Mouse (Mus musculus): Measurements from ENCODE around the gene Olfr288. TPM values are rescaled to one million over a fixed set of nuclear protein-coding genes. Genes with fewer than 3 reads are reported as not detected.
A peak's percentile ranks its signal among the peaks of the same experiment; 100 is the strongest.

Gene Olfr288
- total RNA-seq, 2 experiments from 2014 or later, result not detected

DNA sequence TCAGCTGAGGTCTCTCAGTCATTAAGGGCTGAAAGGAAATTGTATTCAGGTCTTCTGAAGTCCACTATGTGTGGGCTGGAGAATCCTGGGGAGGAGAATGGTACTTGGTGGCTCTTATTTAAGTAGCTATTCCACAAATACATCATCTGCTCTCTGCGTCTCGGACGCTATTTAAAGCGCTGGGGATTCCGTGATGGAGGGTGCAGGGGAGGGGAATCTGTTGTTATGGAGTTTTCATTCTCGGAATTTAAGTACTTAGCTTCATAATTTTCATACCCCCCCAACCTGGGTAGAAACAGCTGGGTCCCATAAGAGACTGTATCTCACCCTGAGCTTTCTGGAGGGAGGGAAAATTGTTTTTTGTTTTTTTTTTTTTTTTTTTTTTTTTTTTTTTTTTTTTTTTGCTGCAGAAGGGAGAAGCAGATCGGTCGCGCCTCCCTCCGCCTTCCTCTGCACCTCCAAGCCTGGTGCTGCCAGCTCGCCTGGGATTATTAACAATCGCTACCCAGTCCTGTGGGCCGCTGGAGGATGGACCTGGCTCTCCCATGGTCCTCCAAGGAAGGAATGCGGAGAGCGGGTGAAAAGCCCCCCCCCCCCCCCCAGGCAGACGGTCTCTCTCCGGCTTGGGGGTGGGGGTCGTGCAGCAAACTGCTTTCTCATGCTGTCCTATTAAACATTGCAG, 28.2 kb downstream of the Olfr288 start, which contains the start of gene Ccdc184:
Gene Ccdc184, plus strand, starts transcription at position 196 of the 682 bp plus-strand sequence.
- no peak for DNase-seq (ENCODE audit: low spot score in 2 of 2)

- no peak for DNase-seq (ENCODE audit: low spot score in 2 of 2)
These were observed 29.8 kb downstream of the Olfr288 start, which contains the start of gene Asb8 for GRCm38 (mm10) chr15:98165525-98165924. TSS of gene Asb8 (minus strand) at chr15:98165625.

DNA sequence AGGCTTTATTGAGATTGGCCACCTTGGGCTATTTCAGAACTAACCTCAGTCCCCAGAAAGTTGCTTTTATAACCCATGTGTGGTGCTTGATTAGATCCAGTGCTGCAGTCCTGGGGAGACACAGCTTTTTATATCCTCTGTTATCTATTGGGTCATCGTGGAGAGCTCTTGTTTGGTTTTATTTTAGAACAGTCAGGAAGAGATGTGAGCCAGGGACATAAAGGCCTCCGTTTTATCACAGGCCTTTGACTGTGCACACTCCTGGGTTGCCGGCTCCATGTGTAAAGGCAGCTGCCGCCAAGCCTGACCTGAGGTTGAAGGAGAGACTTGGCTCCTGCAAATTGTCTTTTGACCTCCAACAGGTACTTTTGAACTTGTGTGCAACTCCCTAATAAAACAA, 32.8 kb downstream of the Olfr288 start:
- DNase-seq (ENCODE audit: low spot score in 2 of 2), result no peak

GRCm38 (mm10) chr15:98161026-98161805, 34.1 kb downstream of the Olfr288 start:
- DNase-seq (ENCODE audit: low spot score in 2 of 2), result no peak

- no peak for DNase-seq (ENCODE audit: low spot score in 2 of 2)
These were observed 38.1 kb downstream of the Olfr288 start for GRCm38 (mm10) chr15:98157253-98157652.

DNA sequence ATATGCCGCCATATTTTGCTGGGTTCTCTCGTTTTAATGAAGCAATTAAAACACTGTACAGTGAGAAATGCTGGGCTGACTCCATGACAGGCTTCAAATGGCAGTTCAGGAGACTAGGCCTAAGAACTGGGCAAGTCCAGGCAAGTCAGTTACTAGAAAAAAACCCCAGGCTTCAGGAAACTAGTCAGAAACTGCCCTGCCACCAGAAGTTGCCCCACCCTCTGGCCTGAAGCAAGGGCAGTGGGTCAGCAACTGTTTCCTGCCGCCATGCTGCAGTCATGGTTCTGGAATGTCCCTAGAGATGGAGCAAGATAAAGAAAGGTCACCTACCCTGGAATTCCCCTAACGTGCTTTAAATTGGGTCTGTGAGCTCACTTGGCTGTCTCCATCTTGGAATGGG, 39.4 kb downstream of the Olfr288 start:
- DNase-seq (ENCODE audit: low spot score in 2 of 2), result no peak

GRCm38 (mm10) chr15:98155272-98155671, 40.1 kb downstream of the Olfr288 start:
- no peak for DNase-seq (ENCODE audit: low spot score in 2 of 2)

DNA sequence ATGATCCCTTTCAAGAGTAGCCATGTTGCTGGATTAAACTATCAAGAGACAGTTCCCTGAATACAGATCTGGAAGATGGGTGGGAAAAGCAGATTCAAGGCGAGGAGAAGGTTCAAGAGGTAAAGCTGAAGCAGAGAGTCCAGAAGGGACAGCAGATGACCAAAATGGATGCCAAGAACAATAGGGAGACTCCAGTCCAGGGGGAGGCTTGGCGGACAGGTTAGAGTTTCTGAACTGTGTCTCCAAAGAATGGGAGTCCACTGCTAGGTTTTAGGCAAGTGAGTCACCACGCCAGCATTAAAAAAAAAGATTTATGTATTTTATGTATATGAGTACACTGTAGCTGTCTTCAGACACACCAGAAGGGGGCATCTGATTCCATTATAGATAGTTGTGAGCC, 40.7 kb downstream of the Olfr288 start:
- no peak for DNase-seq (ENCODE audit: low spot score in 2 of 2)

DNA sequence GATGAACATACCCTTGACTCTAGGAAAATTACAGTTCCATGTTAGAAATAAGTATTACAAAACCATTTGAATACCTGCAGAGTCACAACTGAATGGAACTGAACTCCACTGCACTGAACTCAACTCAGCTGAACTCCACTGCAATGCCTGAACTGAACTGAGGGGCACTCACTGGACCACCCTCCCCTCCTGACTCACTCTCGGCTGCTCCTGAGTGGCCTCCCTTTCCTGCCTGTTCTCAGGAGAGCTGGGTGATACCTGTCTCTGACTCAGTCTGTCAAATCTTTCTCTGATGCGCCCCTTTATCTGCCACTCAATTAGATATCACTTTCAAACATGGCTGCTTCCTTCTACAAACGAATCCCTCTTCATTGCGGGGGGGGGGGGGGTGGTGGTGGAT, 41.2 kb downstream of the Olfr288 start:
- no peak for DNase-seq (ENCODE audit: low spot score in 2 of 2)

GRCm38 (mm10) chr15:98153625-98154024, 41.7 kb downstream of the Olfr288 start:
- DNase-seq (ENCODE audit: low spot score in 2 of 2), result no peak

DNA sequence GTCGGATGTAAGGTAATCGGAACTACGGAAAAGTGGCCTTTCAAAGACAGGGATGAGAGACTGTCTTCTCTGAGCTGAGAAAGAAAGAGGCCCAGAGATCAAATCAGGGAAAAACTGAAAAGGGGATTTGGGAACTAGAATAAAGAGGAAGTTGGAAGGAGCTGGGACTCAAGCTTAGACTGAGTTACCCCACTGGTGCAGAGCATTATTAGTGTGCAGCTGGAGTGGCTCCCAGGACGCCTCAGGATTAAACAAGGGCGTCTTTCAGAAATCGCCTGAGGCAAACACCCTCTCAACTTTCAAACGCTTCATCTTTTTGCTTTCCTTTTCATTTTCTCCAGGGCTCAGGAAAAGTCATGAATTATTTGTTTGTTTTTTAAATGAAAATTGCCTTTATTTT, 42.4 kb downstream of the Olfr288 start:
- no peak for DNase-seq (ENCODE audit: low spot score in 2 of 2)

DNA sequence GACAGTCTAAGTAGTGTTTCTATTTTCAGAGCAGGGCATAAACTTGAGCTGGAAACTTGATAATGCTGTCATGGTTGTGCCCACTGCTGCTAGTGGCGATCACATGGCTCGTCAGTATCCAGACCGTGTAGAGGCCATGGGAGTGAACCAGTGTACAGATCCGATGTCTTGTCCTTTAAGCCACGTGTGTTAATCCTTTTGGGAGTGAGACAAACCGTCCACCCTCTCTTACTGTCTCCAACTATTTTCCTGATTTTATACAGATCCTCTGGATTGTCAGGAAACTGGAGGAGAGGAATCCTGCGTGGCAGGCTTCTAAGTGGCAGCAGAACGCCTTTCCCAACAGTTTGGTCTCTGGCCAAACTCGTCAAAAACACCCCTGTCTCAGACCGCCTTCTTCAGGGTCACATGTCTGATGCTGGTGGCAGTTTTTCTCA, 46.2 kb downstream of the Olfr288 start:
- DNase-seq (ENCODE audit: low spot score in 2 of 2), result no peak

DNA sequence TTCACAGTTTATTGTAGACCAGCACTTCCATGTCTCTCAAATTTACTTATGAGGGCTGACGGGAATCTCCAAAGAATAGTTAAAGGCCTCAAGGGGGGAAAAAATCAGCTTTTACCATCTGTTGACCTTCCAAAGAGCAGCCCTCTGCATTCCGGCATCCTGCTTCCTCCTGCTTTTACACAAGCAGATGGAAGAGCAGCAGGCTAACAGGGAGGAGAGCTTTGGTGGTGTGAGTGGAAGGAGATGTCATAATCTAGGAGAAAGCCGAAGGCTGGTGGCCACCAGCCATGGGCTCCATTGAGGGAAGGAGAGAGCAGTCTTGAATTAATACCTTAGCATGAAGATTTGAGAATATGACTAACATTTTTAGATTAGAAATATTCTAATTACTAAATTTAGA, 47.0 kb downstream of the Olfr288 start:
- DNase-seq (ENCODE audit: low spot score in 2 of 2), result no peak

DNA sequence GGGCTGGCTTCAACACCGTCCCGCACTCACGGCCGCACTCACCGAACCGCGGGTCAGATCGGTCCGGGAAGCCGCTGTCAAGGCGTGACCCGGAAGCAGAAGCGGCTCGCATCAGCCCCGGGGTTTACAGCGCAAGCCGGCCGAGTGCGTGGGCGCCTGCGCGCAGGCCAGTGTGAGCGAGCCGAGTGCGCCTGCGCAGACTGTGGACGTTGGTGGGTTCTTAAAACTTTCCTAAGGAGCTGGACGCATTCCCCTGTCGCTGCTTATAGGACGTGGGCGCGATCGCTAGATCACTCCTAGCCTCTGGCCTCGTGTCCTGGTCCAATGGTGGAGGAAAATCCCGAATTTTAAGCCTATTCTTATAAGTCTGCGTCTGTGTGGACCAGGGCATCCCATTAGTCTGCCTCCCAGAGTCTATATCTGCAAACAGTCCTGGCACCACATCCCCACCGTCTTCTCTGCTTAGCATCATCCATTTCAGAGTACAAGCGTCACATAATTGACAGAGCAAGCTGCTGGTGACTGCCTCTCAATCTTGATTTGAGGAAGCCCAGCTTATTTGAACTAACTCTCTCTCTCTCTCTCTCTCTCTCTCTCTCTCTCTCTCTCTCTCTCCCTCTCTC, 49.7 kb downstream of the Olfr288 start:
- peak; percentile 91 to 93 for DNase-seq (ENCODE audit: low spot score in 2 of 2)

GRCm38 (mm10) chr15:98144861-98145507, 50.4 kb downstream of the Olfr288 start:
- no peak for DNase-seq (ENCODE audit: low spot score in 2 of 2)

DNA sequence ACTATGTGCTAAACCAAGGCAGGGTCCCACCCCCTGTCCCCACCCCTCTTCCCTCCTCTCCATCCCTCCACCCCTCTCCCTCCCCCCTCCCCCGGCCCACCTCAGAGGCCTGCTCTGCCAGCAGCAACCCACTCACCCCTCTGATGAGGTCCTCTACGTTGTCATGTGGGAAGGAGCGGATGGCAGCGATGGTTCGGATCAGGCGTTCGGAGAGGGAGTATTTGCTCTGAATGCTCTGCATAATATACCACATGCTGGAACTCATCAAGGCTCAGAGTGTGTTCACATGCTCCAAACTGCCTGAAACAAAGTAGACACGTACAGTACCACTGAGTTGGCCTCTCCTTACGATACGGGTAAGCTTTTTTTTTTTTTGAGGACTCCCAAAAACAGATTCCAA, 52.8 kb downstream of the Olfr288 start:
- DNase-seq (ENCODE audit: low spot score in 2 of 2), result no peak

DNA sequence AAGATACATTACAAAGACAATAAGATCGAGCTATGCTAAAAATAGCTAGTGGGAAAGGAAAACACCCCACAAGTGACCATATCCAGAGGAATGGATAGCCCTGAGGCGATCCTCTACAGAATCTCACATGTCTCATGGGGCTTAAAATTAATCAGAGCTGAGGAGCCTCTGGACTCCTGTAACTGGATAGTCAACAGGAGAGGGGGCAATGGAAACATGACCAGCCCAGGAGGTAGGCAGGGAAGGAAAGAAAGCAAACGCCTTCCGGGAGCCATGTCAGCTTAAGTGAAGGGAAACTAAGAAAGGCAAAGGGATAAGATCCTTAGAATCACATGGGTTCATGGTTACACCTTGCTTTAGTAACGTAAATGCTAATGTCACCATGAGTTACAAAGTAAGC, 54.5 kb downstream of the Olfr288 start:
- DNase-seq (ENCODE audit: low spot score in 2 of 2), result no peak

DNA sequence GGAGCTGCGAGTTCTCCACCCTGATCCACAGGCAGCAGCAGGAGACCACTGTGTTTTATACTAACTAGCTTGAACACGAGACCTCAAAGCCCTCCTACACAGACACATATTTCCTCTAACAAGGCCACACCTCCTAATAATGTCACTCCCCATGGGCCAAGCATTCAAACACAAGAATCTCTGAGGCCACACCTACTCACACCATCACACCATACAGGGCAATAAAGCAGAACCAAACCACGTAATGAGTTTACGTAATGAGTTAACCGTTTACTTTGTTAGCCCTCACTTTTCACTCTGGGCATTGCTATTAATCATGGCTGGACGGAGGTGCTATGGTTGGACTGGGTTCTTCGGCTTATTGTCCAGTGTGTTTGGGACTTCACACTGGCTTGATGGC, 55.6 kb downstream of the Olfr288 start:
- DNase-seq (ENCODE audit: low spot score in 2 of 2), result no peak

GRCm38 (mm10) chr15:98136871-98137270, 58.5 kb downstream of the Olfr288 start:
- no peak for DNase-seq (ENCODE audit: low spot score in 2 of 2)

Data from adrenal gland, adult 18-20 months (tissue).